Mouse (Mus musculus) embryonic facial prominence, embryonic 13.5 days (tissue): ENCODE data around the gene Bclaf3. TPM values are rescaled to one million over a fixed set of nuclear protein-coding genes. Genes with fewer than 3 reads are reported as not detected.

Experiments used
- ATAC-seq: fragments of 200-750 bp; cut with Nextera tagmentation; 2 replicates; pipeline ENCODE4 v1.8.0; 2017; ENCODE audit warnings: low read depth; ENCODE audit not compliant: insufficient number of reproducible peaks, insufficient read depth, low FRiP score, low TSS enrichment
- H3K27ac ChIP-seq: fragments of 300-500 bp; sonication (generic); 2 replicates; pipeline ENCODE4 v1.5.1; 2015; ENCODE audit warnings: moderate library complexity, mild to moderate bottlenecking, inconsistent platforms
- H3K27me3 ChIP-seq: fragments of 300-500 bp; sonication (generic); 2 replicates; pipeline ENCODE4 v1.6.1; 2015; ENCODE audit warnings: mild to moderate bottlenecking, inconsistent platforms
- H3K36me3 ChIP-seq: fragments of 300-500 bp; sonication (generic); 2 replicates; pipeline ENCODE4 v1.6.1; 2015; ENCODE audit warnings: mild to moderate bottlenecking, inconsistent platforms
- H3K4me1 ChIP-seq: fragments of 300-500 bp; sonication (generic); 2 replicates; pipeline ENCODE4 v1.6.1; 2015; ENCODE audit warnings: inconsistent platforms
- H3K4me2 ChIP-seq: fragments of 300-500 bp; sonication (generic); 2 replicates; pipeline ENCODE4 v1.6.1; 2015; ENCODE audit warnings: moderate library complexity, mild to moderate bottlenecking, inconsistent platforms
- H3K4me3 ChIP-seq: fragments of 300-500 bp; sonication (generic); 2 replicates; pipeline ENCODE4 v1.5.1; 2015; ENCODE audit warnings: mild to moderate bottlenecking, inconsistent platforms
- H3K9ac ChIP-seq: fragments of 300-500 bp; sonication (generic); 2 replicates; pipeline ENCODE4 v1.6.1; 2015; ENCODE audit warnings: mild to moderate bottlenecking, inconsistent platforms
- H3K9me3 ChIP-seq: fragments of 300-500 bp; sonication (generic); 2 replicates; pipeline ENCODE4 v1.6.1; 2016; ENCODE audit warnings: inconsistent platforms
- WGBS: fragments of 180-500 bp; shearing (Covaris S2); methylation state at CpG from one replicate; pipeline ENCODE4 v1.1.7; 2015; ENCODE audit warnings: mixed read lengths; 5-methylcytosine and 5-hydroxymethylcytosine counted together
- polyA plus RNA-seq: library from polyadenylated mRNA; unstranded; fragments of >200 nt; fragmentation: Nextera tagmentation; extraction: Ambion mirVana; gene quantifications from 2 replicates; pipeline ENCODE4 v1.2.1, GENCODE M21; 2015

Gene Bclaf3
- polyA plus RNA-seq, 1 experiment from 2014 or later, result 23.2 TPM

DNA sequence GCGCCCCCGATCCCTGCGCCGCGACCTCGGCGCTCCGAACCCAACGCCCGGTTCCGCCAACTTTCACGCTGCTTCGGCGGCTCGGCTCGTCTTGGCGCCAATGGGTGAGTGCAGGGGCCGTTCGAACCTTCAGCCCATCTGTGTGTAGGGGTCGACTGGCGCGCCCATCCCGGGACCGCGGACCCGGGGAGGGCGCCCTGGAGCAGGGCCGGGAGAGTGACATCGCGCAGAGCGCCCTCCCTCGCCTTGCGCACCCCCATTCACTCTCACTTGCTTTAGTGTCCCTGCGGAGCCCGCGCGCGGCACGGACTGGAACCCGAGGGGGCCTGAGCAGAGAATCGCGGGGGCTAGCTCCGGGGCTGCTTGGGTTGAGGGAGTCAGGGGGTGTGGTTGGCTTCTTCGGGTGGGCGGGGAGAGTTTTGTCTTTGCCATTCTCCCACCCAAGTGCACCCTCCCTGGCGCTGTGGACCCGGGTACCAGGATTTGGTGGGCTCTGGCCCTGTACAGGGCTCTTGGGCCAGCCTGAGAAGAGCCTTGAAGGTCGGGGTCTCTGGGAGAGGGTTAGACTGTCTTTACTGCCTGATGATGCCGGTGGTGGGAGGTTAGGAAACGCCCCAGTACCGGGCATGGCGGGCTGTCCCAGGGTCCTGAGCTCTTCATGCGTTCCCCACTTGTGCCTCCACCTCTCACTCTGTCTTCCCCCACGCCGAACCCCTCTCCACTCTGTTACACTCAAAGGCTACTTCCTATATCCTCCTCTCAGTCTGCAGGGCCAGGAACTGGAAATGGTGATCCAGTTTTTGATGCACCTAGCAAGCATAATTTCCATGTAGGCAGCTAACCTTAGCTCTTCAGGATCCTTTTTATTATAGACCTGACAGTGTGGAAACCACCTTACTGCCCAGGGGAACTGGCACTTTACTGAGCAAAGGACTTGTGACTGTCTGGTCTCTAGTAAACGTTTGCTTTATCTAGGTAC is 101.4 kb downstream of the Bclaf3 start:
- H3K36me3 ChIP-seq, result no peaks in the 10 kb centered on the region
- H3K27ac ChIP-seq, result peak overlapping the region; percentile 68
- peak overlapping the region; percentile 76 for H3K9ac ChIP-seq
- no peaks in the 10 kb centered on the region for H3K9me3 ChIP-seq
- ATAC-seq, result peak; percentile 56
- peaks cover 29% of the 10 kb centered on the region for H3K27me3 ChIP-seq
- 0 out of 2 replicates have a peak, but pooled peaks cover 3% of the 10 kb centered on the region for H3K4me1 ChIP-seq
- H3K4me3 ChIP-seq, result peak overlapping the region; percentile 58
- 25% methylated on average over 51 of the region's 56 CpGs for WGBS
- peak overlapping the region; percentile 63 for H3K4me2 ChIP-seq

DNA sequence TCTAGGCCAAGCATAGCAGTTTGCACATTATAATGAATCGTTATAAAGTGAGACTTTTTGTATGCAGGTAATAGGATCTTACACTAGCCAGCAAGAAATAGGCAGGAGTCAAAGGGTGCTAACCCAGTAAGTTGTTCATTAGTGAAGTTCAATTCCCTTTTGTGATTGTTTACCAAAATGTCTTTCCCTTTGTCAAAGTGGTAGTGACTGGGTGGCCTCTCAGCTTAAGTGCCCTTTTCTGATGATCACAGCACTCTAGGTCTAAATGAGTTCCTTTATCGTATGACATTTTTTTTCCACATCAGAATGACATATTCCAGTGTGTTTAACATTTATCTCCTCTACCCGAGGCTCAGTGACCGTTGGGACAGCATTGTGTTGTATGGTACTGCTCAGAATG is 102.1 kb downstream of the Bclaf3 start:
- Histone ChIP-seq H3K4me1 (0 out of 2 replicates have a peak, but pooled peaks cover 3% of the 10 kb centered on the region), H3K4me3 (peak overlapping the region; percentile 58), H3K27me3 (peaks cover 29% of the 10 kb centered on the region), H3K9me3 (no peaks in the 10 kb centered on the region), H3K36me3 (no peaks in the 10 kb centered on the region), H3K27ac (no peak overlapping the region), H3K4me2 (peak overlapping the region; percentile 63), H3K9ac (0 out of 2 replicates have a peak overlapping the region, but pooled peaks have one; percentile 76)
- ATAC-seq, result no peak
- 60% methylated on average over 4 of the region's 4 CpGs for WGBS

DNA sequence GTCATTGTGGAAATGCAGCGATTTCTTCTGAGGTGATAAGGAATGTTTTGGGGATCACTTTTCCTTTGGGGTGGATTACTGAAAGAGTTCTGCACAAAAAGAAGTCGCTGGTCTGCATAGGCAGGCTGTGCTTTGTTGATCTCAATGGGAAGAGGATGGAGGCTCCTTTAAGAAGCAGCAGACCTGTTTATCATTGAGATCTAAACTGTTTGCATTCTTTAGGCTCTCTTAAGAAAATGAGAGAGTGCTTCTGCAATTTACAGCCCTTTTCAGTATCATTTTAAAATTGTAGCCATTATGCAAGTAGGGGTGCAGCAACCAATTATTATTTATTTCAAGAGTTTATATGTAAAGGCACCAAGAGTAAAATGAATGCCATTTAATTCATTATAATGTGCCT is 102.7 kb downstream of the Bclaf3 start:
- no peak for ATAC-seq
- no peak overlapping the region for H3K27ac ChIP-seq
- no peaks in the 10 kb centered on the region for H3K9me3 ChIP-seq
- H3K4me3 ChIP-seq, result peak overlapping the region; percentile 10; the same call in 1 of the 2 replicates
- H3K27me3 ChIP-seq, result peaks cover 29% of the 10 kb centered on the region
- no peak overlapping the region for H3K9ac ChIP-seq
- no peaks in the 10 kb centered on the region for H3K36me3 ChIP-seq
- H3K4me1 ChIP-seq, result 0 out of 2 replicates have a peak, but pooled peaks cover 3% of the 10 kb centered on the region
- WGBS, result 36% methylated on average over 2 of the region's 2 CpGs
- peak overlapping the region; percentile 63 for H3K4me2 ChIP-seq

DNA sequence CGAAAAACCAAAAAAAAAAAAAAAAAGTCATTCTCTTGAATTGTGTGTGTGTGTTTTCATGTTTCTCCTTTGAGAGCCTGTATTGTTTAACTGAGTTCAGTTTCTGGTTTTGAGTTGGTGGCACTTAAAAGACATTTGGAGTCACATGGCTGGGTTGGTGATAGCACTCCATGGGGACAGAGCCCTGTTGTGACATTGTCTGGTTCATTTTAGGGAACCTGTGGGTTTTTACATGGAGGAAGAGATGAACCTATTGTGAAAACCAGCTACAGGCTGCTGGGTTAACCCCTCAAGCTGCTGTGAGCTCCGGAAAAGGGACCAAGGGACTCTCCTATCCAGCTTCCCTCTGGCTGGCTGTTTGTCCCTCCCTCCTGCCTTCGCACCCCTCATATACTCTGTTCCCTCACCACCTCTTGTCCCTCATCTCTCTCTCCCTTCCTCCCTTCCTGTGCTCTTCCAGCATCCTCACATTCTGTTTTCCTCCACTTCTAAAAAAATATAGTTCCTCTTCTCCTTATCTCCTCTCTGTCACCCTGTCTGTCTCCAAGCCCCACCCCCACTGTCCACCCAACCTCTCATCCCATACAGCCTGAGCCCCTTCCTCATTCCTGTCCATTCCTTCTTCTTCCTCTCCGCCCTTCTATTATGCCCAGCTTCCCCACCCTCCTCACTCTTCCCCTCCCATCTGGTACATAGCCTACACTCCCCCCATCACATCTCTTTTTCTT is 112.2 kb downstream of the Bclaf3 start:
- Histone ChIP-seq H3K27ac (no peak overlapping the region), H3K4me2 (no peak overlapping the region), H3K9ac (no peak overlapping the region), H3K4me3 (no peak overlapping the region), H3K9me3 (no peaks in the 10 kb centered on the region), H3K27me3 (no peaks in the 10 kb centered on the region), H3K36me3 (no peaks in the 10 kb centered on the region), H3K4me1 (no peaks in the 10 kb centered on the region)
- 78% methylated on average over 4 of the region's 4 CpGs for WGBS
- no peak for ATAC-seq

DNA sequence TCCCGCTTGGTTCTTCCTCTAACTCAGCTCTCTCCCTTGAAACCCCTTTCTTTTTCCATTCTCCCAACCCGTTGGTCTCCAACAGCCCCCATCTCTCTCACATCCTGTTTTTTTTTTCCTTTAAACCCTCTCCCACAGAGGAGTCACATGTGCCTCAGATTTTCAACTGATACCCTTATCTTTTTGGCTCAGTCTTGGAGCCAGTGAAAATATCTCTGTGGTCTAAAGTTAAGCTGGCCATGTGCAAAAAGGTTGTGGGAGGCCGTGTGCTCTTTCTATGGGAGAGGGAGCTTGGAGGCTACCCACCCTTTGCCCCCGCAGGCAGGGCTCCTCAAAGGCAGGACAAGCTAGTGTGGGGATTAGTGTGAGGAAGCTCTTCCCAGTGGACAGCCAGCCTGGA is 113.5 kb downstream of the Bclaf3 start:
- Histone ChIP-seq H3K9ac (no peak overlapping the region), H3K4me2 (no peak overlapping the region), H3K4me1 (no peaks in the 10 kb centered on the region), H3K27me3 (no peaks in the 10 kb centered on the region; the same call in 1 of the 2 replicates), H3K27ac (no peak overlapping the region), H3K36me3 (no peaks in the 10 kb centered on the region), H3K4me3 (no peak overlapping the region), H3K9me3 (no peaks in the 10 kb centered on the region)
- ATAC-seq, result no peak
- whole genome bisulfite sequencing, result 67% methylated on average over 4 of the region's 4 CpGs

Other genes starting within 250 kb of the Bclaf3 start
- gene Eif1ax, start 154.5 kb upstream of the Bclaf3 start, polyA plus RNA-seq, result 136 and 146 TPM in 2 replicates
- gene Map7d2, start 112.1 kb upstream of the Bclaf3 start, polyA plus RNA-seq, result 2.6 and 3.5 TPM in 2 replicates
- 33.9 and 36.9 TPM in 2 replicates for gene Sh3kbp1, start 100.6 kb downstream of the Bclaf3 start, polyA plus RNA-seq